Mouse (Mus musculus) activated CD4-positive, CD25-positive, alpha-beta regulatory T cell, adult 4 months (primary cell): ENCODE data around the gene Lrguk. TPM values are rescaled to one million over a fixed set of nuclear protein-coding genes. Genes with fewer than 3 reads are reported as not detected.

Experiments used
- ATAC-seq: one replicate; pipeline ENCODE4 v1.8.0; 2017
- polyA plus RNA-seq, 2 experiments: library from polyadenylated mRNA; unstranded; fragments of 100-300 nt; shearing (Covaris generic); gene quantifications; one replicate each; pipeline ENCODE4 v1.2.1; 2017

The Lrguk gene
- not detected for polyA plus RNA-seq

DNA sequence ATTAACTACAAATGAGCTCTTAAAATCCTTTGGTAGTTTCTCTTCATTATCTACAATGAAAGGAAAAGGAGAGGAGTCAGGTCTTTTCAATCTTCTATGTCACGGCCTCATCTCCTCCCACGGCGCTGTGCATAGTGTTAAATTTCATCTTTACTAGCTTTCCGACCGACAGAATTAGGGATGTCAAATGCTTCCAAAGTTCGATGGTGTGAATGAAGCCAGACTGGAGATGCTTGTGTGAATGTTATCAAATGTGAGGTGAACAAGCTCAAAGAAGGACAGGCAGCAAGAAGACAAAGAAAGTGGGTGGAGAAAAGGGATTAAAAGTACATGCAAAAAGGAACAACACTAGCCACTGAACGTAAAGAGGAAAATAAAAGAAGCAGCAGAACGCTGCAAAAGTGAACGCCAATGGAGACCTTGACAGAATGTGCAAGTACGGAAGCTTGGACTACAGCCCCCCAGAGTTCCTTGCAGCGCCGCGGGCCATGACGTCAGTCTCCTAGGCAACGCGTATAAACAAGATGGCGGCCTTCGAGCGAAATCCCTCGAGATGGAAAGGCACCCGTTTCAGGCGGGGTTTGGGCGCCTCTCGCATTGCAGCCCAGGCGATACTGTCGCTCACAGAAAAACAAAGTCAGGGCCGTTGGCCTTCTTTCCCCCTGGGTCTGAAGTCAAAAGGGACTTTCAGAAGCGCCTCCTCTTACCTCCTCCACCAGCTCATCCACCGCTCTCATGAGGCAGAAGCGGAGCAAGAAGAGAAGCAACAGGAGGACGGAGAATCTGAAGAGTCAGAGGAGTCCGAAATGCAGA, at the start of gene Lrguk:
Gene Lrguk (plus strand): TSS at position 516 of the 813 bp plus-strand sequence.
- peak; percentile 99 for ATAC-seq

GRCm38 (mm10) chr6:33982709-33983108, 46.5 kb upstream of the Lrguk start:
- no peak for ATAC-seq

DNA sequence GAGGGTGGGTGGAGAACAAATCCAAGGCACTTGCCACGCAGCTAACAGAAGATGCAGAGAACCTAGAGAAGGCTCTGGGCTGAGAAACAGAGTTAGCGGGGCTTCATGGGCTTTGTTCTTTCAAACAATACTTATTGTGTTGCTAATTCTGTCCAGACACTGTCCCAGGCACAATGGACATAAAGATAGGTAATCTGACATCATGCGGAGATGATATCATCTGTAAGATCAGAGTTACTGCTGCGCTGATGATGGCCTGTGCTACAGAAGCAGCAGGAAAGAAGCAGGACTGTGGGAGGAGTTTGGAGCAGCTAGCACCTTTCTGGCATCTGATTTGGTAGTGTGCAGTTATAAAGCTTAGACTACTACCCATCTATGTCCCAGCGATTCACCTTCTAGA, 42.1 kb upstream of the Lrguk start:
- no peak for ATAC-seq

DNA sequence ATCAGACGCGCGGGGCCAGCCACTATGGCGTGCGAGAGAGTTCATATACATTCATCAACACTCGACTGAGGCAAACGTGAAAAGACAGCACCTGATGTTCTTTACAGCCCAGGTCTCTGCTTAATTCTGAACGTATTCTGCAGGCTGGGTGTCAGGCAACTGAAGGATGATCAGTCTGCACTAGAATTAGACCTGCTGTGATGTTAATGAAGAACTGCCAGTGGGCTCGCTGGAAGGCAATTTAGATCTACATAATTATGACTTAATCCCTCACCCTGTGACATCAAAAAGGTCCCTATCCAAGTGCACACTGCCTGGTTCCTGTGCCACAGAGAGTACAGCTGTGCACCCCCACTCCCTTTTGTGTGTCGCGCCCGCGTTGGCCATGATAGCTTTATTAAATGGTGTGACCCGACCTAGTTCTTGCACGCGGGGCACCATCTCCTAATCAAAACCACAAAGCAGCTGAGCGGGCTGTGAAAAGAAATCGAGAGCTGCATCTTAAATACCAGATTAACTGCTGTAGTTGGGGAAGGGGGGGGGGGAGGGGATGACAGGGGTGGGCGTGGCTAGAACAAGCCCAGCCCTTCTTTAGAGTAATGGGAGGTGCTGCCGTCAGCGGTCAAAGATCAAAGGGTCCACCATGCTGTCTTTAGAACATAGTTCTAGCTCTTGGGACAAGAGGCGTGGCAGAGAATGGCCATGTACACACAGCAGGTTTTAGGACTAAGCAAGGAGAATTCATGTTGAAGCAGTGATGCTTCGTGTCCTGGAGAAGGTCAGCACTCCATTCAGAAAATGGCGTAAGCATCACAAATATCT, 36.8 kb upstream of the Lrguk start:
- ATAC-seq = no peak

DNA sequence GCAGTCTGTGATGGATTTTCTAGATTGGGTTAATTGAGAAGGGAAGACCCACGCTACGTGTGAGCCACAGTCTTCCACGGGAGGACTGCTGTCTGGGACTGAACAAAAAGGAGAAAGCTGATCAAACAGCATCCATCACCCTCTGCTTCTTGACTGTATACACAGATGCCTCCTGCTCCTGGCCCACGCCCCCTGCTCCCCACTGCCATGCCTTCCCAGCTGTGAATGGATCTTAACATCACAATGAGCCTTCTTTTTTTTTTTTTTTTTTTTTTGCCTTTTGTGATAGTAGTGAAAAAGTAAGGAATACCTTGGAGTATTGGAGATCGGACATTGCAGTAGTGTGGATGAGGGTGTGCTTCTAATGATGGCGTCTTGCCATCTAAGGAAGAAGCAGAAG, 35.4 kb upstream of the Lrguk start:
- ATAC-seq = no peak

DNA sequence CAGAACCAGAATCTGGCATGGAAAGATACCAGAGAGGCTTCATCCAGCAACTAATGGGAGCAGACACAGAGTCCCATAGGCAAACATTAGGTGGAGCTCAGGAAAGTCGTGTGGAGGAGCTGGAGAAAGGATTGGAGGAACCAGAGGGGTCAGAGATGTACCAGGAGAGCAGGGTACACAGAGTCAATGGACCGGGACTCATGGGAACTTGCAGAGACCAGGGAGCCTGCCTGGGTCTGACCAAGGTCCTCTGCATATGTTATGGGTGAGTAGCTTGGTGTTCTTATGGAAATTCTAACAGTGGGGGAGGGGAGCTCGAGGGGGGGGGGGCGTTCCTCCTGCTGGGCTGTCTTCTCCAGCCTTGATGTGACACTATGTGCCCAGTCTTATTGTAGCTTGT, 30.7 kb upstream of the Lrguk start:
- no peak for ATAC-seq

GRCm38 (mm10) chr6:33999530-33999929, 29.7 kb upstream of the Lrguk start:
- ATAC-seq = no peak

DNA sequence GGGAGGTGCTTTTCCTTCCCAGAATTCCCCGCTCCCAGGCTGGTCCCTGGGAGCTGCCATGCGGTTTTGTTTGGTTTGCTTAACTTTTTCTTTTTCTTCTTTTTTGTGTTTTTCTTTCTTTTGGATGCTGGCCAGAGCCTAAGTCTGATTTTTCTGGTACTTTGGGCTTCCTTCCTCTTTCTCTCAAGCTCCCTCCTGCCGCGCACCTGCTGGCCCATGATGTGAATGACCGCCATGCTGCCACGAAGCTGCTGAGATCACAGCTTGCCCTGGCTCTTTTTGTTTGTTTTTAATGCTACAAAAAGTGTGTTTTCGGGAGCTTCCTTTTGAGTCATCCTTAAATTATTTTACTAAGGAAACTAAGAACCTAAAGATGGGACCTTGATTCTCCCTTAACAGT, 28.6 kb upstream of the Lrguk start:
- no peak for ATAC-seq

- ATAC-seq = no peak
Observed at GRCm38 (mm10) chr6:34003033-34003432, 26.2 kb upstream of the Lrguk start.

GRCm38 (mm10) chr6:34013469-34013868, 15.8 kb upstream of the Lrguk start:
- no peak for ATAC-seq

GRCm38 (mm10) chr6:34029746-34030027, 439 bp downstream of the Lrguk start:
- peak; percentile 10 for ATAC-seq

DNA sequence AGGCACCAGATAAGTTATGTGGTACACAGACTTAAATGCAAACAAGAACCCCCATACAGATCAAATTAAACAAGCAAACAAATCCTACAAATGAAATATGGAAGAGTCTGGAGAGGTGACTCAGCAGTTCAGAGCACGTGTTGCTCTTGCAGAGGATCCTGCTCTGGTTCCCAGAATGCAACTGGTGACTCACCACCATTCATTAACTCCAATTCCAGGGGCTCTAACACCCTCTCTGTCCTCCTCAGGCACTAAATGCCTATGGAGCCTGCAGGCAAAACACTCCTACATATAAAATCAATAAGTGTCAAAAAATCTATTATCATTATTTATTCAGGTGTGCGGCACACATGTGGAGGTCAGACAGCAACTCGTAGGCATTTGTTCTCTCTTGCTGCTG, 4.8 kb downstream of the Lrguk start:
- no peak for ATAC-seq

DNA sequence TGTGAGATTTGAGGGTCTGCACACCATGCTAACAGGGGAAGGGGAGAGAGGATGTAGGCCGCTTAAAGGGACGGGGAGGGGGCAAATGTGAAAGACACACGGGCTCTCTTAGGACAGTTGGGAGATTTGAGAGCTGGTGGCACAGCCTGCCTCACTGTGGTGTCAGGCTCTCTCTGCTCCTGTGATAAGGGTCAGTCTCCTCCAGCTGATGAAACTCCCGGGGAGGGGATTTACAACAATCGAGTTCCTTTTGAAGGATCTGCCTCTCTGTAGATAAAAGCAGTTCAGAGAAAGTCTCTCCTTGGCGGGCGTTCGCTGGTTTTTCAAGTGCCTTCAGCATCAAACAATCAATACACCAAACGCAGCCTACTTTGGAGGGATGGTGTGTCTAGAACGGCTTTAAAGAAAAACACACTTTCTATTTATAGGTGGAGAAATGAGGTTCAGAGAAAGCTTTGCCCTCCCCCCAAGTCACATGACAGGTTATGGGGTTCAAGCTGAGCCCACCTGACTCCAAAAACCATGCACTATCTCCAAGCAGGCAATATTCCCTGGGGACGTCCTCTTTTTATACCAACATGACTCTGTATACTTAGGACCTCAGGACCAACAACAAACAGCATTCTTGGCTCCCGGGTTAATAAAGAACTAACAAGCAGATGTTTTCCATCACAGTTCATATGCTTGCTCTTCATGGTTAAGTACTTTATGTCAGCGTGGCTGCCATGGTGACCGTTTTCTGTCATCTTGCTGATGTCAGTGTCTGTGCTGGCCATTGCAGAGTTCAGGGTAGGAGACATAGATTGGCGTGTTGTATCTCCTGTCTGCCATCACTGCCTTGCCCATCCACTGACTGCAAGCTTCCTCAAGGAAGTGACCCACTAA, 5.6 kb downstream of the Lrguk start:
- ATAC-seq = no peak

GRCm38 (mm10) chr6:34040624-34041235, 11.5 kb downstream of the Lrguk start:
- peak; percentile 68 for ATAC-seq

GRCm38 (mm10) chr6:34041589-34042280, 12.5 kb downstream of the Lrguk start:
- no peak for ATAC-seq

- no peak for ATAC-seq
Observed at GRCm38 (mm10) chr6:34044228-34044811, 15.1 kb downstream of the Lrguk start.

DNA sequence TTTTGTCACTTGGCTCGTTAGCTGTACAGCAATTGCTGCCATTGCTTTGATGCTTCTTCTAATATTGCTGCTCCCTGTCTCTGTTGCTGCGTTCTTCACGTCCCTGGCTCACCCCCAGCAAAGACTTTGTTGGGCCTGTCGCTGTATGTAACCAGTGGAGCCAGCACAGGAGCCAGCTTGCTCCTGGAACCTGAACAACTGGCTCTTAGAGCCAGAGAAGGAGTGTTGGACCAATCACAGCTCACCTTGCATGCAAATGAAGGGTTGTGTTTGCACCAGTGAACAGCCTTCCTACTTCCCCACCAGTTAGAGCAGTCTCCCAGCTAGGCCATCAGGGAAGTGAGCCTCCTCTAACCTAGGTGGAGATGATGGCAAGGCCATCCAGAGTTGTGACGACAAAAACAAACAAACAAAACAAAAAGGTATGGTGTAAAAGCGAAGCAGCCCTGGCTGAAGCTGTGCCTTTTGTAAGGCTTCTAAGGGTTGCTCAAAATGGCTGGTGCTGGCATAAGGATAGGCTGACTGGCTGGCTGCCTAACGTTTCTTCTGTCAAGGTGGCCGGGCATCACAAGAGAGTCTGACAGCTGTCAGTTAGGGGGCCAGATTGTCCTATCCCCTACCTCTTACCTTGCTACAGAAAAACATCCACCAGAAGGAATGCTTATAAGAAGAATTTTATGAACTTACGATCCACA, 15.7 kb downstream of the Lrguk start:
- no peak for ATAC-seq

GRCm38 (mm10) chr6:34046551-34047186, 17.4 kb downstream of the Lrguk start:
- ATAC-seq = no peak

GRCm38 (mm10) chr6:34049433-34049832, 20.2 kb downstream of the Lrguk start:
- no peak for ATAC-seq

DNA sequence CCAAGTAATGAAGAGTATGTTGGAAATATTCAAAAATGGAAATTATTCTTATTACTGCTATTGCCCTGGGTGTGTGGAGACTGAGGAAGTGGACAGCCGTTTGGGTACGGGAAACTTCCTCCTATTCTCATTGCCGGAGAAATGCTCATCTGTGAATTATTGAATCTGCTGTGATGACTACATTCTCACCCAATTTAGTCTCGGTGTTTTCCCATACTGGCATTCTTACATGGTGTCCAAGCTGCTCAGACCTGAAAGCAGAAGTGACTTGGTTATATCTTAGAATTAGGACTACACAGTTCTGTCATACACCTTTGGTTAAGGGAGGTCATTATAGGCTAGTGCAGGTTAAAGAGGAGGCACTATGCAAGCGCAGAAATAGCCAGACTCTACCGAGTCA, 30.5 kb downstream of the Lrguk start:
- ATAC-seq = no peak
